Mouse (Mus musculus): ENCODE measurements around the gene Rrbp1. TPM values are rescaled to one million over a fixed set of nuclear protein-coding genes. Genes with fewer than 3 reads are reported as not detected.
A peak's percentile ranks its signal among the peaks of the same experiment; 100 is the strongest.

The Rrbp1 gene
- polyA plus RNA-seq, 1 experiment from 2014 or later: 106 TPM

DNA sequence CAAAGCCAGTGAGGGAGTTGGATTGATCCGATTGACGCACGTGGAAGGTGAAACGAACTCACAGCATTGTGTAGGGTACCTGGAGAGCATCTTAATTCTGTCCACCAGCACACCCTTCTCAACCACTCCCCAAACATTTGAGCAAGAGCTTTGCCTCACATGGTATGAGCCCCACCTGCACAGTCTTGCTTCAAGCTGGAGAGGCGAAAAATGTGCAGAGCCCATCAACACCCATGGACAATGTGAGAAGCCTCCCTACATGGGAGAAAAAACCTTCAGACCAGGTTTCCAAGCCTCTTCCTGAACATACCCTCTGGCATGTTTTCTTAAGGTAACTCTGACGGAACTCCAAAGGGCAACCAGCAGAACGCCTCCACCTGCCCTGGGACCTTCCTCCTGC is 19.7 kb upstream of the Rrbp1 start:
- H3K4me2 ChIP-seq (ENCODE audit: low read depth, low read length): no peak overlapping the region
- no peaks in the 10 kb centered on the region for H3K9me3 ChIP-seq (ENCODE audit: control insufficient read depth, low read length)
- H3K4me3 ChIP-seq (ENCODE audit: low read length): no peak overlapping the region
- H3K9ac ChIP-seq (ENCODE audit: low read depth, low read length): no peak overlapping the region
- H3K4me1 ChIP-seq (ENCODE audit: control insufficient read depth, insufficient read depth, low read length): no peaks in the 10 kb centered on the region
- WGBS: 85% methylated on average over 7 of the region's 7 CpGs
- ATAC-seq: no peak
- no peaks in the 10 kb centered on the region for H3K36me3 ChIP-seq (ENCODE audit: control insufficient read depth, insufficient read depth, low read length)
- no peak overlapping the region for H3K27ac ChIP-seq (ENCODE audit: low read length)
- H3K27me3 ChIP-seq (replicated peaks; ENCODE audit: control insufficient read depth, insufficient read depth, low read length): no peaks in the 10 kb centered on the region

DNA sequence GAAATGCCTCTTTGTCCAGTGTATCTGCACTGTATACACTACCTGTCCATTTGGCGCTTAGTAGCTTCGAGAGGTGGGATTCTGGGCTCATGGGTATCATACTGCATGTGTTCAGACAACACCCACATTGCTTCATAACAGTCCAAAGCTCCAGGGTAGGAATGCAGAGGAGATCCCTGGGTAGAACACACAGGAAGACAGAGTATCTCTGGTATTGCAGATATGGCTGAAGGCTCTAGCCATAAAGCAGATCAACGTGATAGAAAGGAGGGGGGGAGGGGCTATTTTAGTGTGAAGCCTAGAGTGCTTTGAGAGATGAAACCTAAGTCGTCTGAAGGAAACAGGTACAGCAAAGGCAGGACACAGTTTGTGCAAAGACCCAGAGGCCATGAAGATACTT is 15.4 kb upstream of the Rrbp1 start:
- Histone ChIP-seq H3K4me1 (ENCODE audit: control insufficient read depth, insufficient read depth, low read length) (no peaks in the 10 kb centered on the region), H3K27ac (ENCODE audit: low read length) (no peak overlapping the region), H3K9me3 (ENCODE audit: control insufficient read depth, low read length) (no peaks in the 10 kb centered on the region), H3K4me3 (ENCODE audit: low read length) (no peak overlapping the region), H3K9ac (ENCODE audit: low read depth, low read length) (no peak overlapping the region), H3K36me3 (ENCODE audit: control insufficient read depth, insufficient read depth, low read length) (no peaks in the 10 kb centered on the region), H3K4me2 (ENCODE audit: low read depth, low read length) (no peak overlapping the region), H3K27me3 (replicated peaks; ENCODE audit: control insufficient read depth, insufficient read depth, low read length) (no peaks in the 10 kb centered on the region)
- WGBS: 61% methylated on average over 4 of the region's 4 CpGs
- 0 out of 2 replicates have a peak, but pooled peaks have one; percentile 28 for ATAC-seq

DNA sequence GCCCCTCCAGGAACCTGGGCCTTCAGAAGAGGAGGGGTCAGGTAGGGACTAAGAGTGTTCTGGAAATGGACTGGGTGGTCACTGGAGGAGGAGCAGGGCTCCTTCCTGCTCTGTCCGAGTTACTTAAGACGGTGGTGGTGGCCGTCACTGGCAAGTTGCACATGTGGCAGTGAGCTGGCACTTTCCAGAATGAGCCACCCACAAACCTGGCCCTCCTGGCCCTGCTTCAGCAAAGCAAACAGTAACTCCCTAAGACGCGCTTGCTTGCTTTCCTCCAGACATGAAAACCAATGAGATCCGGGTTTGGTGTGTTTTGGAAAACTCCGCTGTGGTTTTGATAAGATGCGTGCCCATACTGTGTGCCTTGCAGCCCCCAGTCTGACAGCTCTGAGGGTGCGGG is 14.3 kb upstream of the Rrbp1 start:
- WGBS: 87% methylated on average over 9 of the region's 9 CpGs
- H3K9me3 ChIP-seq (ENCODE audit: control insufficient read depth, low read length): no peaks in the 10 kb centered on the region
- H3K27ac ChIP-seq (ENCODE audit: low read length): no peak overlapping the region
- no peaks in the 10 kb centered on the region for H3K4me1 ChIP-seq (ENCODE audit: control insufficient read depth, insufficient read depth, low read length)
- no peak for ATAC-seq
- H3K27me3 ChIP-seq (replicated peaks; ENCODE audit: control insufficient read depth, insufficient read depth, low read length): no peaks in the 10 kb centered on the region
- no peaks in the 10 kb centered on the region for H3K36me3 ChIP-seq (ENCODE audit: control insufficient read depth, insufficient read depth, low read length)
- no peak overlapping the region for H3K4me3 ChIP-seq (ENCODE audit: low read length)
- no peak overlapping the region for H3K4me2 ChIP-seq (ENCODE audit: low read depth, low read length)
- no peak overlapping the region for H3K9ac ChIP-seq (ENCODE audit: low read depth, low read length)

DNA sequence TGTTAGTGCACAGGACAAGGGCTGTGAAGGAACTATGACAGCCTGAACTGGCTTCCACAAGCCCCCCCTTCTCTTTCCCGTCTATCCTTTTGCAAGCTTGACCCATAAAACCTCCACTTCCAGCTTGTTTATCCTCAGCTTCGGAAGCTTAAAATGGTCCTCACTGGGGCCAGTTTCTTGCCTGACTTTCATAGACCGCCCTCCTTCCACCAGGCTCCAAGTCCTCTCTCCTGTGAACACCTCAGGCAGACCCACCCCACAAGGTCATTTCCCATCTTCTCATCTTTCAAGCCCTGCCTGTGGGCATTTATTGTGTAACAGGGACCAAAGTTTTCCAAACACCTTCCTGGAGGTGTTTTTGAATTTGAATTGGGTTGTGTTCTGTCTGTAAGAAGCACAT is 11.4 kb upstream of the Rrbp1 start:
- Histone ChIP-seq H3K9me3 (ENCODE audit: control insufficient read depth, low read length) (no peaks in the 10 kb centered on the region), H3K9ac (ENCODE audit: low read depth, low read length) (no peak overlapping the region), H3K4me3 (ENCODE audit: low read length) (no peak overlapping the region), H3K27me3 (replicated peaks; ENCODE audit: control insufficient read depth, insufficient read depth, low read length) (no peaks in the 10 kb centered on the region), H3K36me3 (ENCODE audit: control insufficient read depth, insufficient read depth, low read length) (no peaks in the 10 kb centered on the region), H3K27ac (ENCODE audit: low read length) (no peak overlapping the region), H3K4me1 (ENCODE audit: control insufficient read depth, insufficient read depth, low read length) (peaks cover 2% of the 10 kb centered on the region; the same call in 1 of the 2 replicates), H3K4me2 (ENCODE audit: low read depth, low read length) (no peak overlapping the region)
- no peak for ATAC-seq
- 71% methylated on average over 3 of the region's 3 CpGs for WGBS

DNA sequence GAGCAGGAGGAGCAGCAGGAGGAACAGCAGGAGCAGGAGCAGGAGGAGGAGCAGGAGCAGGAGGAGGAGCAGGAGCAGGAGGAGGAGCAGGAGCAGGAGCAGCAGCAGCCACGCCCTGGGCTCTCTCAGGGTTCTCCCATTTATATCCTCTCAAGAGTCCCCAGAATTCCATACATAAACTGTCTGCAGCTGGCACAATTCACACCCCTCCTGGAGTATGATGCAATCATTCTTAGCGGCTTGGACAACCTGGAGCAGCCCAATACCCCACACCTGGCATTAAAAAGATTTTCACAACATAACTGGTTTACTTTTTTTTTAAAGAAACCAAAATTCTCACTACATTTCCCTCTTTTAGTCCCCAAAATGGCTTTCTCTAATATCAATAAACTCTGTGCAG is 8.9 kb upstream of the Rrbp1 start:
- H3K9ac ChIP-seq (ENCODE audit: low read depth, low read length): no peak overlapping the region
- H3K9me3 ChIP-seq (ENCODE audit: control insufficient read depth, low read length): no peaks in the 10 kb centered on the region
- no peak overlapping the region for H3K4me3 ChIP-seq (ENCODE audit: low read length)
- no peak overlapping the region for H3K4me2 ChIP-seq (ENCODE audit: low read depth, low read length)
- H3K4me1 ChIP-seq (ENCODE audit: control insufficient read depth, insufficient read depth, low read length): peaks cover 2% of the 10 kb centered on the region; the same call in 1 of the 2 replicates
- ATAC-seq: peak; percentile 75; the same call in 1 of the 2 replicates
- H3K27me3 ChIP-seq (replicated peaks; ENCODE audit: control insufficient read depth, insufficient read depth, low read length): no peaks in the 10 kb centered on the region
- no peaks in the 10 kb centered on the region for H3K36me3 ChIP-seq (ENCODE audit: control insufficient read depth, insufficient read depth, low read length)
- no peak overlapping the region for H3K27ac ChIP-seq (ENCODE audit: low read length)
- 59% methylated on average over 2 of the region's 2 CpGs for WGBS

DNA sequence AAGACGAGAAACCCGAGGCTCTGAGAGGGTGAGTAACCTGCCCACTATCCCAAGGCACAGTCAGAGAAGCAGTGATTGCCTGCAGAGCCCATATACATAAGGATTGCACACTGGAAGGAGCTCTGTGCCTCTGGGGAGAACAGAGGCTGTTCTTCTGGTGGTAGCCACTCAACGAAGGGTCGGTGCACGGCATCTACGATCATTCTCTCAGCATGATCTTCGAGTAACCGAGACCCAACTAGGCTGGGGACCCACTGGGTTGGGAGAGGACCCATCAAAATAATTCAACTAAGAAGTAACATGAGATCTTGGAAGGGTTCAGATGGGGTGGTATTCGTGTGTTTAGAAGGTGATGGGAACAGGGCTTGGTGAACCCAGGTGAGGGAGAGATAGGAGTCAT is 4.8 kb upstream of the Rrbp1 start:
- no peak overlapping the region for H3K4me3 ChIP-seq (ENCODE audit: low read length)
- 87% methylated on average over 9 of the region's 9 CpGs for WGBS

DNA sequence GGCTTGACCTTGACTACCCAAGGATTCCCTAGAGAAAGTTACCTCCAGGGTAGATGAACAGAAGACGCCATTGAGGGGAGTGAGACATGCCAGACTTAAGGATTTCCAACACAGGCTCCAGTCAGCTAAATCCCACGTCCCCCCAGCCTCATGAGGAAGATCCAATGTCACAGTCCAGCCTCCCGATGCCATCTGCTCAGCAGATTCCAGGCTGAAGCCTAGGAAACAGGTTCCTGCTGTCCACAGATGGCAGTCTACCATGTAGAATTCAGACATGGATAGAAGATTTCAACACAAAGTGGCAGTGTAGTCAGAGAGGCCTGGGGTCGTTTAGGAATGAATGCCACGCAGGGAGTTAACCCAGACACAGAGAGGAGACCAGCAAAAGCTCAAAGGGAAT is 3.4 kb upstream of the Rrbp1 start:
- Histone ChIP-seq H3K9me3 (ENCODE audit: control insufficient read depth, low read length) (no peaks in the 10 kb centered on the region), H3K27ac (ENCODE audit: low read length) (no peak overlapping the region), H3K36me3 (ENCODE audit: control insufficient read depth, insufficient read depth, low read length) (no peaks in the 10 kb centered on the region), H3K9ac (ENCODE audit: low read depth, low read length) (no peak overlapping the region), H3K4me3 (ENCODE audit: low read length) (no peak overlapping the region), H3K27me3 (replicated peaks; ENCODE audit: control insufficient read depth, insufficient read depth, low read length) (no peaks in the 10 kb centered on the region), H3K4me2 (ENCODE audit: low read depth, low read length) (no peak overlapping the region), H3K4me1 (ENCODE audit: control insufficient read depth, insufficient read depth, low read length) (peaks cover 9% of the 10 kb centered on the region; the same call in 1 of the 2 replicates)
- WGBS: 56% methylated on average over 5 of the region's 5 CpGs
- ATAC-seq: no peak

More for the DNA sequence above, 4.8 kb upstream of the Rrbp1 start:
- H3K27me3 ChIP-seq (replicated peaks; ENCODE audit: control insufficient read depth, insufficient read depth, low read length): no peaks in the 10 kb centered on the region
- no peak overlapping the region for H3K4me2 ChIP-seq (ENCODE audit: low read depth, low read length)
- no peak for ATAC-seq
- H3K9me3 ChIP-seq (ENCODE audit: control insufficient read depth, low read length): no peaks in the 10 kb centered on the region
- no peaks in the 10 kb centered on the region for H3K36me3 ChIP-seq (ENCODE audit: control insufficient read depth, insufficient read depth, low read length)
- H3K9ac ChIP-seq (ENCODE audit: low read depth, low read length): no peak overlapping the region
- H3K27ac ChIP-seq (ENCODE audit: low read length): no peak overlapping the region
- peaks cover 7% of the 10 kb centered on the region; the same call in 1 of the 2 replicates for H3K4me1 ChIP-seq (ENCODE audit: control insufficient read depth, insufficient read depth, low read length)

DNA sequence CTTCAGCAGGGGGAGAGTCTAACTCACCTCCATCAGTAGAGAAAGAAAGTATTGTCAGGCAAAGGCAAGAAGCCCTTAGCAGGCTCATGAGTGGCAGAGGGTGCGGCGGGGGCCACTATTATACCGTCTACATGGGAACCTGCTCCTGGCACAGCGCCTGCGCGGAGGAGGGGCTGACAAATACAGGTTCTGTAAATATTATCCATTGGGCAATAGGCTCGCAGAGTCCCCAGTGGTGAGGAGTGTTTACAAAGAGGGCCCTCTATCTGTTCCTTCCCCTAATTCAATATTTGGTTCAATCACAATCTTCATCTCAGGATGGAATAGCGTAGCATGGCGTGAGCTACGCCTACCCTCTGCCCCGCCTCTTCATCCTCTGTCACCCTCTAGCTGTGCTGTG is 3.0 kb upstream of the Rrbp1 start:
- Histone ChIP-seq H3K9ac (ENCODE audit: low read depth, low read length) (no peak overlapping the region), H3K4me2 (ENCODE audit: low read depth, low read length) (0 out of 2 replicates have a peak overlapping the region, but pooled peaks have one; percentile 16), H3K27me3 (replicated peaks; ENCODE audit: control insufficient read depth, insufficient read depth, low read length) (no peaks in the 10 kb centered on the region), H3K9me3 (ENCODE audit: control insufficient read depth, low read length) (no peaks in the 10 kb centered on the region), H3K4me1 (ENCODE audit: control insufficient read depth, insufficient read depth, low read length) (peaks cover 12% of the 10 kb centered on the region), H3K4me3 (ENCODE audit: low read length) (no peak overlapping the region), H3K27ac (ENCODE audit: low read length) (no peak overlapping the region), H3K36me3 (ENCODE audit: control insufficient read depth, insufficient read depth, low read length) (no peaks in the 10 kb centered on the region)
- no peak for ATAC-seq
- WGBS: 58% methylated on average over 11 of the region's 11 CpGs

DNA sequence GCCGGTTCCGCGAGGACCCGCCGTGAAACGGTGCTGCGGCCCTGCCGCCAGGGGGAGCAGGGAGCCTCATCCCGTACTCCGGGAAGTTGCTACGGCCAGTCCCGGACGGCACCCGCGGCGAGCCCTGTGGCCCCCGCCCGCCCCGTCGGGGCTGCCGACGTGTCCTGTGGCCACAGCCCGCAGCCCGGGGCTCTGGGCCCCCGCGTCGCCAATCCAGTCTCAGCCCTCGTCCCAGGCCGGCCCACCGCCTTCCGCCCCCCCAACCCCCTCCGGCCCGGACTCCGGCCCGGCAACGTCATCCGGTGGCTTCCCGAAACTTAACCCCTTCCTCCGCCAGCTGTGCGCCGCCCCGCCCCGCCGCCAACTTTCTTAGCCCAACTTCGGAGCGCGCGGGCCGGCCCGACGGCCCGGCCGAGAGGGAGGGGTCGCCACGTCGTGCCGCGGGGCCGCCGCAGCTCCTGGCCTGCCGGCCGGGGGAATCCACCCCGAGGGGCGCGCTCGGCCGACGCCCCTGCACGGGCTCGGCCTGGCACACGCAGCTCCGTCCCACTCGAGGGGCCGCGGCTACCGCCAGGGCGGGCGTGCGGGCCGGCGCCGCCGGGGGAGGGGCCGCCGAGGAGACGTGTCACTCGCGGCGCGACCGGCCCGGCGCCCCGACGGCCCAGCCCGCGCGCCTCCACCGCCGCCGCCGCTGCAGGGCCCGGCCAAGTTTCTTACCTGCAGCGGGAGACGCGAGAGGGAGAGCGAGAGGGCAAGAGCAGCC is 600 bp downstream of the Rrbp1 start:
- peak overlapping the region; percentile 73 for H3K4me2 ChIP-seq (ENCODE audit: low read depth, low read length)
- H3K4me3 ChIP-seq (ENCODE audit: low read length): peak overlapping the region; percentile 97
- no peaks in the 10 kb centered on the region for H3K9me3 ChIP-seq (ENCODE audit: control insufficient read depth, low read length)
- no peaks in the 10 kb centered on the region; the same call in 1 of the 2 replicates for H3K36me3 ChIP-seq (ENCODE audit: control insufficient read depth, insufficient read depth, low read length)
- peak; percentile 50 for ATAC-seq
- H3K9ac ChIP-seq (ENCODE audit: low read depth, low read length): peak overlapping the region; percentile 98
- WGBS: under 1% methylated on average over 89 of the region's 107 CpGs
- H3K27me3 ChIP-seq (replicated peaks; ENCODE audit: control insufficient read depth, insufficient read depth, low read length): no peaks in the 10 kb centered on the region
- peaks cover 45% of the 10 kb centered on the region for H3K4me1 ChIP-seq (ENCODE audit: control insufficient read depth, insufficient read depth, low read length)
- H3K27ac ChIP-seq (ENCODE audit: low read length): peak overlapping the region; percentile 99
